Mouse (Mus musculus) erythroblast, embryonic 14.5 days (primary cell): ENCODE results near the gene Hlx.

Experiments used
- GATA1 ChIP-seq: IDR thresholded peaks from 2 replicates; pipeline ENCODE4 v1.6.1; 2012; ENCODE audit warnings: low read length, inconsistent platforms, mixed read lengths
- TAL1 ChIP-seq: IDR thresholded peaks from 3 replicates; pipeline ENCODE4 v1.6.1; 2012; ENCODE audit warnings: low read length, inconsistent platforms, mixed read lengths

GRCm38 (mm10) chr1:184729357-184730140 lies 2.9 kb downstream of the Hlx start:
- no peak for TF ChIP-seq GATA1
- no peak for TF ChIP-seq TAL1
